Mouse (Mus musculus) mouse embryonic stem cell (cell line): ENCODE measurements around the gene Rpa2.
"Not testable (repeated sequence)": the region's sequence is repeated elsewhere in the genome, so short reads cannot be mapped to it uniquely, and the experiment has no call there.

ENCODE experiments used
- in situ Hi-C, 2 experiments: fragments of 300-500 bp; cut with MboI; formaldehyde crosslinking; loops; 1 replicate in 1 of 2; 3 replicates in 1 of 2; pipeline ENCODE4 v1.14.3; 2019 to 2020; ENCODE audit warnings: low sequenced_read_pairs in 2 of 2, low pct_unique_long_range_greater_than_20kb in 1 of 2, mixed read lengths in 1 of 2; ENCODE audit not compliant: unreplicated experiment in 1 of 2

Gene Rpa2

DNA sequence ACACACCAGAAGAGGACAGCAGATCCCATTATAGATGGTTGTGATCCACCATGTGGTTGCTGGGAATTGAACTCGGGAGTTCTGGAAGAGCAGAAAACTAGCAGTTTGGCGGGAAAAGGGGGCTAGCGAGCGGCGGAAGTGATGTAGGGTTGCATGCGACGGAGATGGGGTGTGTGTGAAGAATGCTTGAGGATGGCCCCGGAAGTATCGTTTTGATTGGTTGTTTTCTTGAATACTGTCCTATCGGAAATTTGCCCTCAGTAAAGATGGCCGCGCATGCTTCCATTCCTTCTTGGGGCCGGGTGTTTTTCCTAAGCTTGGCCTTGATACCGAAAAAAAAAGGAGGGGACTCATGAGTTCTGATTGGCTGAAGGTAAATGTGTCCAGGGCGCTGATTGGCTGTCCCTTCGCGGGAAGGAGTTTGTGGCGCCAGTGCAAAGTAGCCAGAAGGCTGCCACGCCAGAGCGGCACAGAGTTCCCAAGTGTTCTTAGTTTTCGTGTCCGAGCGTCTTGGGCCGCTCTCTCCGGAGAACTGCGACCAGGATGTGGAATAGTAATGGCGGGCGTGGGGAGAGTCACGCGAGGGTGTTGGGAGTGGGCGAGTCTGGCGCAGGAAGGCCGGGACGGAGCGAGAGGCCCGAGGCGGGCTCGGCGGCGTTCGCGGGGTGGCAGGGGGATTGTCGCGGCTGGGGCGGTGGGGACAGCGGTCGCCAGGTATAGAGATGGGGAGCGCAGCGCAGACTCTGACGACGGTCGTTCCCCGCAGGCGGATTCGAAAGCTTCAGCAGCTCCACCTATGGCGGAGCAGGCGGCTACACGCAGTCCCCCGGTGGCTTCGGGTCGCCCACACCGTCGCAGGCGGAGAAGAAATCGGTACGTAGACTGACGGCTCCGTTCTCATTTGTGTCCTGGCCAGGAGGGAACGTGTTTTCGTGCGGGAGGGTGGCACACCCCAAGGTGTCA, at the start of gene Rpa2:
Gene Rpa2, plus strand, starts transcription at position 419 of the 963 bp plus-strand sequence.
- in situ Hi-C loops: no loop called here

DNA sequence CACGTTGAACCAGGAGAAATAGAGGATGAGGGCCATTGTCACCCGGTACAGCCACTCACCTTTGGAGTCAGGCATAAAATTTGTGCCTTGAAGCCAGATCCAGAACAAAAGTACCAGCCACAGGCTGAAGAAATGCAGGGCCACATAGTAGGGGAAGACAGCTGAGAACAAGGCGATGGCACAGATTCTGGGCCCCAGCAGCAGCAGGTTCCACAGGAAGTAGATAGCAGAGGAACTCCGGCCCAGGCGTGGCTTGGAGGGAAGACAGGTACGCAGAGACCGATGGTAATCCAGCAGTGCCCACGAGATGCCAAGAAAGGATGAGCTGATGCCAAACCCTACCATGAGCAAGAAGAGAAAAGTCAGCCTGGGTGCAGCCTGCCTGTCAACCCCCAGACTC, 39.9 kb upstream of the Rpa2 start:
- in situ Hi-C loops: no loop called here

DNA sequence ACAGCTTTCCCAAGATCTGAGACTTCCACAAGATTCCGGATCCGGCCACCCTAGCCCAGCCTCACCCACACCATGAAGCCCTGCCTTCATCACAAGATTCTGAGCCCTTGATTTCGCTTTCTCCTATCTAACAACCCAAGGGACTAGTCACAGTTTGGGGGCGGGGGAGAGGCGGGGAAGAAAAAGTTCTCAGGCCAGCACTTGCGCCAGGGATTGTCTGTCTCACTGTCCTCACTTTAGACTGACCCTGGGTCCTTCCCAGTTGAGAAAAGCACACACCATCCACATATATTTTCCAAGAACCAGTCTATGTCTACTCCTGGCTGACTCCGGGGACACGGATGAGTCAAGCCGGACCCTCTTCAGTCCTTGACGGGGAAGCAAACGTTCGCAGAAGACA, 36.5 kb upstream of the Rpa2 start:
- in situ Hi-C loops: no loop called here

DNA sequence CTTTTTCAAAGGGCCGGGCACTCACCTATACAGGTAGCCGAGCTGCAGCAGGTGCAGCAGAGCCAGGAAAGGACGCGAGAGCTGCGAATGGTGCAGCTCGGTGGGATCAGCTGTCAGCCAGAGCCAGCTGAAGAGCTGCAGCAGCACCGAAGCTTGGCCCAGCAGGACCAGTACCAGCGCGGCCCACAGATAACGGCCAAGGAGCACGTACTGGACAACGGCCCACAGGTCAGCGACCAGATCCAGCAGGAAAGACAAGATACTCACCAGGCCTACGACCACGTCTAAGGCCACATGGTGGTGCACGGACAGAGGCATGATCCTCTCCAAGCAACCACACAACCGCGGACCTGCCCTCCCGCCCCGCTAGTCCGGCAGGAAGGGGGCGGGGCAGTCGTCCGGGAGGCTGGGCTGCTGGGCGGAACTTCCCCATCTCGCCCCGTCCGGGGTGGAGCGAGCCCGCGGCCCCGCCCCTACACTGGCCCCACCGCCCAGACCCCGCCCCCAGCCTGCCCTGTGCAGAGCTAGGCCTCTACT, 35.9 kb upstream of the Rpa2 start, which contains the start of gene Xkr8:
Gene Xkr8, minus strand, starts transcription at position 399 of the 537 bp plus-strand sequence.
- in situ Hi-C loops: no loop called here

DNA sequence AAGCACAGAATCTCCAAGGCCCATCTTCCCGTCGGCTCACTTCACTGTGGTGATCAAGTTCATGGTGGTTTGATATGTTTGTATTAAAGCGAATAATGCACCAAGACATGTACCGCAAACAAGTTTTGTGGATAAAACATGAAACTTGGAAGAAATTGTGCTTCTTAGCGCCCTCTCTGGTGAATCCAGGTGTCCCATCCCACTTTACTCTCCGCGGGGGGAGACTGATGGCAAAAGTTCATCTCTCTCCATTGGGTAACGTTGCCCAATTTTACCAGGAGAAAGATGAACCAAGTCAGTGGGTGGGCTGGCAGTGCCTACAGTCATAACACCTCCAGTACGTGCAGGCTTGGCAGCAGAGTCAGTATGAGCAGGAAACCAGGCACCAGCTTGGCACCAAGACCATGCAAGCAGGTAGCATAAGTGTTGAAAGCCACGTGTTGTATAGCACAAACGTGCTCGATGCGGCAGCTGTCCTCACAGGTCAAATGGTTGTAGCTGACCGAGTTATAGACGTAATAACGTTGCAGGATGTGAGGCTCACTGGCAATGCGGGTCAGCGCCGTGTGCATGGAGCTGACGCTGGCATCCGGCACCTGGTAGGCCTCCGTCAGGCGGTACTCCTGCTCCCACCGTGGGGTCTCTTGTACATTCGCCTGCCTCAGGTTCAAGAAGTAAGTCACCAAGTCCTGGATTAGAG, 34.9 kb upstream of the Rpa2 start:
- in situ Hi-C loops: no loop called here

DNA sequence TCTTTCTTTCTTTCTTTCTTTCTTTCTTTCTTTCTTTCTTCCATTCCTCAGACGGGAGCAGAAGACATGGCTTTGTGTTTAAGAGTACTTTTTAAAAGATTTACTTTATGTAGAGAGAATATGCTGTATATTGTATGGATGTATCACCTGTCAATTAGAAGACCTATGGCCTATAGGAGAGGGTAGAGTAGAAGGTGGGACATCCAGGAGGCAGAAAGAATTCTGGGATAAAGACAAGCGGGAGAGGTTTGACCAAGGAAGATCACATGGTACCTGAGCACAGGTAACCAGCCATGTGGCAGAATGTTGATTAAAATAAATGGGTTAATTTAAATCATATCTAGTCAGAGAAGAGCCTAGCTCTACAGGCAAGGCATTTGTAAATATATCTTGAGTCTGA, 33.4 kb upstream of the Rpa2 start:
- in situ Hi-C loops: no loop called here

DNA sequence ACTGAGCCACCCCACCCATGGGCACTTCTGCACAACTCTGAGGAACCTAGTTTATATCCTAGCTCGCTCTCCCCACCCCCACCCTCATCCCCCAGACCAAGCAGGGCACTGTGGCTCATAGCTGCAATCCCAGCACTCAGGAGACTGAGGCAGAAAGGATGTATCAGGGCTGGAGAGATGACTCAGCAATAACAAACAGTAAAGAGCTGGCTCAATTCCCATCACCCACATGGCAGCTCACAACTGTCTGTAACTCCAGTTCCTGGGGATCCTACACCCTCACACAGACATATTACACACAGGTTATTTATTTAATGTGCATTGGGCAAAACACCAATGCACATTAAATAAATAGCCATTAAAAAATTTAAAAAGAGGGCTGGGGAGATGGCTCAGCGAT, 32.7 kb upstream of the Rpa2 start:
- in situ Hi-C loops: no loop called here

DNA sequence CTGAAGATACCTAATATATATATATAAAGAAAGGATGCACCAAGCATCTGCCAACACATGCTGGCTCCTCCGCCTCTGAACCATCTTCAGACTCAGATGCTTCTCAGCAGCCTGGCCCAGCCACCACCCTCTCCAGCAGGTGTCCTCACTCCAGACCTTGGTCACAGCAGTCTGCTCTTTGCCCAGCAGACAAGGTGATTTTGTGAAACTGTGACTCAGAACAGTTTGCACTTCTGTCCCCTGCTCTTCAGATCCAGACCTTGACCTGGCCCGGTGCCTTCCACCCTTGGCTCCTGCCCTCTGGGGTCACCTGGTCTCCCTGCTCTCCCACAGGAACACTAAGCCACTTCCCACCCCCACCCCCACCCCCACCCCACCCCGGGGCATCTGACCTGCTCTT, 32.2 kb upstream of the Rpa2 start:
- in situ Hi-C loops: no loop called here

DNA sequence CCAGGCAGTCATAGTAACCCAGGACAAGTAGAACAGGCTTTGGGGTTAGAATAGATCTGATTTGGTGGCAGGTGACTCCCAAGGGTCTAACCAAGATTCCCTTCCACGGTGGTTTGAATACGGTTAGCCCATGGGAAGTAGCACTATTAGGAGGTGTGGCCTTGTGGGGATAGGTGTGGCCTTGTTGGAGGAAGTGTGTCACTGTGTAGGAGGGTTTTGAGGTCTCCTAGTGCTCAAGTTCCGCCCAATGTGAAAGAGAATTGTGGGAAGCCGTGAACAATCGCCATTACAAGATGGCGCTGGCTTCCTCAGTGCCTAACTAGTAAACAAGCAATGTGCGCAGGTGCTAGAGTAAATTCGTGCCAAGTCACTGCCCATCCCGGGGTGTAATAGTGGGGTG, 31.0 kb upstream of the Rpa2 start:
- in situ Hi-C loops: not testable (repeated sequence)

DNA sequence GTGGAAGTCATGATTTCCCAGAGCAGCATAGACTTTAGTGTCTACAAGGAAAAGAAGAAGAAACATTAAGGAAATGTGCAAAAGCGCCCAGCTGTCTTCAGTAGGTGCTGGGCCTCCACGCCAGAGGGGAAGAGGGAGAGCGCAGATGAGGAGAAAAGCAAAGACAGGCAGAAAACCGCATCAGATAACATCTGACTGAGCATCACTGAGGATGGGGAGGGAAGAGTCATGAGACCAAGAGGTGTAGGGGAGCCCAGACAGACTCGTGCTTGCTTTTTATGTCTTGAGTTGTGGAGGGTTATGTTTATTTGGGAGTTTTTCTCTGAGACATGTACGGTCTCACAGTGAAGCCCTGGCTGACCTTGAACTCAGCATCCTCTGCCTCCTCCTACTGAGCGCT, 26.6 kb upstream of the Rpa2 start:
- in situ Hi-C loops: no loop called here

DNA sequence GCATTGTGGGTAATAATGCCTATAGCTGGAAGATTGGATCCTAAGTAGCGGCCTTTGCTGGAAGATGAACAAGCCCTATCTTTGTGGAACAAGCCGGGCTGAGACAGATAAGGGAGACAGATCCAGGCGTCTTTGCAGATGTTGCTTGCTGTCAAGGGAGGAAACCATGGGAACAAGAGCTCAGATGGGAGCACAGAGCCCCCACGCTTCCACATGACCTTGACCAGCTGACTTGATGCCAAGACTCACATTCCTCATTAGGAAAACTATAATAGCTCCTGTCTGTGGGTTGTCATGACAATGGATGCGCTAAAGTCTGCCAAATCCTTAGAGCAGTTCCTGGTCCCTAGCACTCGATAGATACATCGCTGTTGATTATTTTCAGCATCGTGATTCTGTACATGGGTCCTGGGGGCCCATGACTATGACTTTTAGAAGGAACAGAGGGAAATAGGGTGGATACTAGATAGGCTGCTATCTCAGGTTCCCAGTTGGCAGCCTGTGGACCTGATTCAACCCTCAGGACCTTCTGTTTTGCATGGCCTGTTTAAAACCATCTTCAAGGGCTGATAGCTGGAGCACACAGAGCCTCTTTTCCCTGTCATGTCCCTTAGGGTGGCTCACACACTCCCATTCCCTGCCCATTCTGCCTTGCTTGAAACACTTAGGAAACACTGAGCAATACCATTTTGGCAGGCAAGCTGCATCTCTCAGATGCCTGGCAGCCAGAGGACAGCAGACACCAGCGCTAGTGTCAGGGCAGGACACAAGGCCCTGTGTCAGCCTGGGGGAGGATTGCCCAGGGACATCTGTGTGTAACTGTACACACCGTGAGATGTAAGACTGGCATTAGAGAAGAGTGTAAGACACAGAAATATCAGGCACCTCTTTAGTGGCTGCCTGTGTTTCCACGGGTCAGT, 23.9 kb upstream of the Rpa2 start:
- in situ Hi-C loops: no loop called here

DNA sequence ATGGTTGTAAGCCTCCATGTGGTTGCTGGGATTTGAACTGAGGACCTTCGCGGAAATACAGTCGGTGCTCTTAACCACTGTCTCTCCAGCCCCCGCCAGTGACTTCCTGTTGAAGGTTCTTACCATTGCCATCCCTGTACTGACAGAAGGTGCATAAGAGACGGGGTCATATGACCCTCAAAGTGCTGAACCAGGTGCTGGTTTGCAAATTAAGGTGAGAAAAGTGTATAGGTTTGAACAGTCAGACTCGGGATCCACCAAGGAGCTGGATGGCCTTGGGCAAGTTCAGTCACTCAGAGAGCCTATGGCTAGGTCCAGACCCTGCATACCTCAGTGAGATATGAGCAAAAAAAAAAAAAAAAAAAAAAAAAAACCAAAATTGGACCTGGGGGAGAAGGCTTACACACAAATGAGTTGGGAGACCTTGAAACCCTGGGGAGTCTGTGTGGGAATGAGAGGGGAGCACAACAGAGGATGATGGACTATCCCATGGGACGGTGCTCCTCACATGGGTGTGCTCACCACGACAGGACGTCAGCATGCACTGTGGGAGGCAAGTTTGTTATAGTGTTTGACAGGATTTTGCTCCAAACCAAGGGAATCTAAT, 21.1 kb upstream of the Rpa2 start:
- in situ Hi-C loops: no loop called here

DNA sequence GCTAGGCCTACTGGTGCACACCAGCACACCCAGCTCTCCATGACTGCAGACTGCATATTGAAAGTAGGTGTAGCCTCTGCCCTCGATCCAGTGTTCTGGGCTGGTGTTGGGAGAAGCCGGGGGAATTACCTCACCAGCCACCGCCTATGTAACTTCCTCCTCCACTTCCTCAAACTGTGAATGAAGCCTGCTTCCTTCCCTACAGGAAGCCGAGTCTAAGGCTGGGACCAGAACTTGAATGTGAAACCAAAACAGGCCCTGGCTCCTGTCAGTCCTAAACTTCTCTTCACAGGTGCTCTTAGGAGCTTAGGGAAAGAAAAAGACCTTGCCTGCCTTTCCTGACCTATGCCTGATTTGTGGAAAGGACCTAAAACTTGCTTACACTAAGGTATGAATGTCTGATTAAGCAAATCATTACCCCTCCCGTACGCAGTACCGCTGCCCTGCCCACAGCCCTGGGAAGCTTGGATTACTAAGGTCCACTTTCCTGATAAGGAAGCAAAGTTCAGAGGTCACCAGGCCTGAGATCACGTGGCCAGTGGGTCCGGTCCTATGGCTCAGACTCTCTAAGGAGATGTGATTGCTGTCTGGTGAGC, 20.4 kb upstream of the Rpa2 start:
- in situ Hi-C loops: no loop called here

DNA sequence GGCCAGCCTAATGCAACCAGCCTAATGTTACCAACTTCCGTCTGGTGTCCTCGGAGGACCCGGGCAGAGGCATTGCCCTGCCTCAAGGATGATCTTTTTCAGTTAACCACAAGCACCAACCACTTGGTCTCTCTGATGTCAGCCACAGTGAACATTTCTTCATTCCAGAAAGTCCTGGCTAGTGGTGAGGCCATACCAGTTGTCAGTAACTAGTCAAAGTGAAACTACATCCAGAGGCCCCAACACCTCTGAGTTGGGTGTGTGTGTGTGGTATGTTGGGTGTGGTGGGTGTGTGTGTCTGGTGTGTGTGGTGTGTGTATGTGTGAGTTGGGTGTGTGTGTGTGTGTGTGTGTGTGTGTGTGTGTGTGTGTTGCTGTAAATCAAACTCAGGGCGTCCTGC, 19.4 kb upstream of the Rpa2 start:
- in situ Hi-C loops: no loop called here

DNA sequence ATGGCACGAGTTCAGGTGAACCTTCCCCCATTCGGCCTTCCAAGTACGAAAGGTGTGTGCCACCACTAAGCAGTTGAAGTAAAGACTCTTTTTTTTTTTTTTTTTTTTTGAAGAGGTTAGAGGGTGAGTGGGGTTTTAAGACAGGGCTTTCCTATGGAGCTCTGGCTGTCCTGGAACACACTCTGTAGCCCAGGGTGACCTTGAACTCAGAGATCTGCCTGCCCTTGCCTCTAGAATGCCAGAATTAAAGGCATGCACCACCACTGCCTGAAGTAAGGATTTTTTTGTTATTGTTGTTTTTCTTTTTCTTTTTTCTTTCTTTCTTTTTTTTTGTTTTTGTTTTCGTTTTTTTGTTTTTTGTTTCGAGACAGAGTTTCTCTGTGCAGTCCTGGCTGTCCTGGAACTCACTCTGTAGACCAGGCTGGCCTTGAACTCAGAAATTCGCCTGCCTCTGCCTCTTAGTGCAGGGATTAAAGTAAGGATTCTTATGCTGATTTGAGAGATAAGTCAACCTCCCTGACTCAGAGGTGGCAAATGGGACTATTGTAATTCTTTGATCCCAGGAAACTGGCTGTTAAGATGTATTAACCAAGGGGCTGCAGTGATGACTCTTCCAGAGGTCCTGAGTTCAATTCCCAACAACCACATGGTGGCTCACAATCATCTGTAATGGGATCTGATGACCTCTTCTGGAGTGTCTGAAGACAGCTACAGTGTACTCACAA, 18.7 kb upstream of the Rpa2 start:
- in situ Hi-C loops: no loop called here

DNA sequence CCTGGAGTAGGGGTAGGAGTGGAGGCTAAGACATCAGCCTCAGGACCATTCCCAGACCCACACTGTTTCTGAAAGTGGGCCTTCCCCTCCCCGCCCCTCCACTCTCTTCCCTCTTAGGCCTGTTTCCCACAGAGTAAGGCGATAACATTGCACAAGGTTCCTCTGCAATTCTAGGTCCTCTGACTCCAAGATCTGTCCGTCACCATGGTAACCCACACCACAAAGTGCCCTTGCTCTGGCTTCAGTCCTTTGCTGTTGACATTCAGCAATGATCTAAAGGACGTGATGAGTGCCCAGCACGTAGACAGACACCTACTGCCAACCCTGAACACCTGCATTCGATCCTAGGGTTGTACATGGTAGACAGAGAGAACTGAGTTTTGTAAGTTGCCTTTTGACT, 15.1 kb upstream of the Rpa2 start:
- in situ Hi-C loops: no loop called here

DNA sequence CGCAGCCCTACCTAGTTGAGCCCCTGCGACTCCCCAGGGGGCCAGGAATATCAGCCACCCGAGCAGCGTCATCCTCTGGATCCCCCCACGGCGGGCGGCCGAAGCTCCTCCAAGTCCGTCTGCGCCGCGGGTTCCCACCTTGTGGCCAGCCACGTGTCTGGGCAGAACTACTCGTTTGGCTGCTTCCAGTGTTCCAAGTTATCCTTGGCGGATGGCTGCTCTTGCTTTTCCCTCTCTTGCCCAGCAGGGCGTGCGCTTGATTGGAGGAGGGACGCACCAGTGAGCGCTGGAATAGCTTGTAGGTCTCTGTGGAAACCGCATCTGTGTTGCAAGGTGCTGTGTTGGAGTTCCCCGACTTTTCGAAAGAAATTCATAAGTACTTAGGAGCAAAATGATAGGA, 11.2 kb upstream of the Rpa2 start, which contains the start of gene Smpdl3b:
Gene Smpdl3b, minus strand, starts transcription at position 279 of the 400 bp plus-strand sequence.
- in situ Hi-C loops: no loop called here
